Mouse (Mus musculus) MEL (cell line): Measurements from ENCODE around the gene Cirbp. TPM values are rescaled to one million over a fixed set of nuclear protein-coding genes. Genes with fewer than 3 reads are reported as not detected.

Experiments
- DNase-seq: peaks from one replicate; pipeline ENCODE4 v3.0.0; 2011; ENCODE audit warnings: low read depth, low spot score
- H3K27ac ChIP-seq: 2 replicates; pipeline ENCODE4 v1.5.1; 2012; ENCODE audit warnings: low read depth, mild to moderate bottlenecking, control low read depth, low read length, moderate library complexity; ENCODE audit not compliant: control insufficient read depth
- H3K27me3 ChIP-seq, 2 experiments: fragments of 150-350 bp in 1 of 2; sonication (generic) in 1 of 2; 2 replicates each; pipeline ENCODE4 v1.6.1; 2012; ENCODE audit warnings: low read length in 2 of 2, mild to moderate bottlenecking in 2 of 2, improper control_type of control experiment in 1 of 2, moderate library complexity in 1 of 2; ENCODE audit not compliant: insufficient read depth in 2 of 2, control insufficient read depth in 1 of 2
- H3K36me3 ChIP-seq, 2 experiments: 2 replicates each; pipeline ENCODE4 v1.6.1; 2012 to 2014; ENCODE audit warnings: low read length in 2 of 2, improper control_type of control experiment in 1 of 2, inconsistent platforms in 1 of 2, mild to moderate bottlenecking in 1 of 2; ENCODE audit not compliant: insufficient read depth in 2 of 2, control insufficient read depth in 1 of 2
- H3K4me1 ChIP-seq, 2 experiments: fragments of 150-350 bp in 1 of 2; sonication (generic) in 1 of 2; 2 replicates each; pipeline ENCODE4 v1.6.1; 2012; ENCODE audit warnings: low read length in 2 of 2, improper control_type of control experiment in 1 of 2, mild to moderate bottlenecking in 1 of 2; ENCODE audit not compliant: insufficient read depth in 2 of 2, control insufficient read depth in 1 of 2
- H3K4me3 ChIP-seq, 2 experiments: fragments of 150-350 bp in 1 of 2; sonication (generic) in 1 of 2; 2 replicates each; pipeline ENCODE4 v1.5.1; 2012; ENCODE audit warnings: low read depth in 2 of 2, low read length in 2 of 2, mild to moderate bottlenecking in 2 of 2, moderate library complexity in 2 of 2, control low read depth in 1 of 2, improper control_type of control experiment in 1 of 2; ENCODE audit not compliant: control insufficient read depth in 1 of 2, insufficient read depth in 1 of 2
- H3K79me2 ChIP-seq: 2 replicates; pipeline ENCODE4 v1.6.1; 2012; ENCODE audit warnings: mild to moderate bottlenecking, low read length, moderate library complexity; ENCODE audit not compliant: control insufficient read depth, poor library complexity, insufficient read depth
- H3K9ac ChIP-seq: 2 replicates; pipeline ENCODE4 v1.6.1; 2012; ENCODE audit warnings: low read depth, mild to moderate bottlenecking, control low read depth, low read length, moderate library complexity; ENCODE audit not compliant: control insufficient read depth, poor library complexity, severe bottlenecking
- H3K9me3 ChIP-seq: fragments of 150-350 bp; sonication (generic); replicated peaks from 2 replicates; pipeline ENCODE4 v1.6.1; 2012; ENCODE audit warnings: mild to moderate bottlenecking, low read length, improper control_type of control experiment, moderate library complexity; ENCODE audit not compliant: insufficient read depth
- BHLHE40 ChIP-seq: IDR thresholded peaks from 2 replicates; pipeline ENCODE4 v1.6.1; 2012; ENCODE audit warnings: low read depth, mild to moderate bottlenecking, inconsistent platforms, low read length, improper control_type of control experiment, borderline replicate concordance
- CHD1 ChIP-seq: IDR thresholded peaks from 2 replicates; pipeline ENCODE4 v1.6.1; 2012; ENCODE audit warnings: low read depth, mild to moderate bottlenecking, inconsistent platforms, low read length, improper control_type of control experiment
- CHD2 ChIP-seq: IDR thresholded peaks from 2 replicates; pipeline ENCODE4 v1.6.1; 2011; ENCODE audit warnings: low read length, improper control_type of control experiment
- CTCF ChIP-seq, 3 experiments: IDR thresholded peaks in 2 of 3; conservative IDR thresholded peaks in 1 of 3; 2 replicates each; pipeline ENCODE4 v1.5.1; 2011 to 2012; ENCODE audit warnings: low read length in 3 of 3, low read depth in 2 of 3, mild to moderate bottlenecking in 2 of 3, improper control_type of control experiment in 1 of 3, inconsistent platforms in 1 of 3, mixed read lengths in 1 of 3, moderate library complexity in 1 of 3; ENCODE audit not compliant: control insufficient read depth in 1 of 3, insufficient read depth in 1 of 3, poor library complexity in 1 of 3, severe bottlenecking in 1 of 3
- E2F4 ChIP-seq: IDR thresholded peaks from 2 replicates; pipeline ENCODE4 v1.6.1; 2011; ENCODE audit warnings: low read depth, low read length, improper control_type of control experiment, borderline replicate concordance
- ELF1 ChIP-seq: IDR thresholded peaks from 2 replicates; pipeline ENCODE4 v1.6.1; 2014; ENCODE audit warnings: low read depth, mild to moderate bottlenecking, inconsistent platforms, low read length, improper control_type of control experiment, moderate library complexity
- EP300 ChIP-seq, 2 experiments: IDR thresholded peaks; 2 replicates each; pipeline ENCODE4 v1.6.1; 2011; ENCODE audit warnings: improper control_type of control experiment in 2 of 2, low read length in 2 of 2, low read depth in 1 of 2, mild to moderate bottlenecking in 1 of 2
- ETS1 ChIP-seq: IDR thresholded peaks from 2 replicates; pipeline ENCODE4 v1.6.1; 2012; ENCODE audit warnings: low read depth, mild to moderate bottlenecking, inconsistent platforms, low read length, improper control_type of control experiment, moderate library complexity
- HCFC1 ChIP-seq: IDR thresholded peaks from 2 replicates; pipeline ENCODE4 v1.6.1; 2012; ENCODE audit warnings: low read depth, mild to moderate bottlenecking, inconsistent platforms, low read length, improper control_type of control experiment, moderate library complexity
- JUND ChIP-seq: IDR thresholded peaks from 2 replicates; pipeline ENCODE4 v1.6.1; 2011; ENCODE audit warnings: low read depth, mild to moderate bottlenecking, improper control_type of control experiment, low read length
- KAT2A ChIP-seq: conservative IDR thresholded peaks from 2 replicates; pipeline ENCODE4 v1.6.1; 2012; ENCODE audit warnings: low read depth, low read length, improper control_type of control experiment, inconsistent platforms
- MAFK ChIP-seq: IDR thresholded peaks from 2 replicates; pipeline ENCODE4 v1.6.1; 2011; ENCODE audit warnings: low read depth, mild to moderate bottlenecking, low read length, improper control_type of control experiment, borderline replicate concordance
- MAX ChIP-seq: IDR thresholded peaks from 2 replicates; pipeline ENCODE4 v1.6.1; 2011; ENCODE audit warnings: low read length, improper control_type of control experiment
- MAZ ChIP-seq: IDR thresholded peaks from 2 replicates; pipeline ENCODE4 v1.6.1; 2012; ENCODE audit warnings: low read depth, mild to moderate bottlenecking, inconsistent platforms, low read length, improper control_type of control experiment
- MEF2A ChIP-seq: IDR thresholded peaks from 2 replicates; pipeline ENCODE4 v1.6.1; 2014; ENCODE audit warnings: low read depth, mild to moderate bottlenecking, inconsistent platforms, low read length, improper control_type of control experiment; ENCODE audit not compliant: poor library complexity, insufficient replicate concordance, severe bottlenecking; ENCODE audit errors: extremely low read depth
- MXI1 ChIP-seq: IDR thresholded peaks from 2 replicates; pipeline ENCODE4 v1.6.1; 2011; ENCODE audit warnings: mild to moderate bottlenecking, low read depth, low read length, improper control_type of control experiment
- MYB ChIP-seq: IDR thresholded peaks from 2 replicates; pipeline ENCODE4 v1.6.1; 2011; ENCODE audit warnings: mild to moderate bottlenecking, low read depth, low read length, improper control_type of control experiment
- MYC ChIP-seq: IDR thresholded peaks from 2 replicates; pipeline ENCODE4 v1.6.1; 2011; ENCODE audit warnings: low read depth, mild to moderate bottlenecking, low read length, improper control_type of control experiment, moderate library complexity
- NELFE ChIP-seq: IDR thresholded peaks from 2 replicates; pipeline ENCODE4 v1.6.1; 2011; ENCODE audit warnings: low read depth, low read length, improper control_type of control experiment
- NRF1 ChIP-seq: IDR thresholded peaks from 2 replicates; pipeline ENCODE4 v1.6.1; 2014; ENCODE audit warnings: low read depth, mild to moderate bottlenecking, inconsistent platforms, low read length, improper control_type of control experiment, moderate library complexity; ENCODE audit not compliant: poor library complexity, insufficient read depth, severe bottlenecking
- POLR2A ChIP-seq, 2 experiments: IDR thresholded peaks; 2 replicates each; pipeline ENCODE4 v1.6.1; 2011 to 2012; ENCODE audit warnings: low read length in 2 of 2, mild to moderate bottlenecking in 2 of 2, control low read depth in 1 of 2, improper control_type of control experiment in 1 of 2, low read depth in 1 of 2, moderate library complexity in 1 of 2; ENCODE audit not compliant: control insufficient read depth in 1 of 2, insufficient read depth in 1 of 2, poor library complexity in 1 of 2
- POLR2AphosphoS2 ChIP-seq: IDR thresholded peaks from 2 replicates; pipeline ENCODE4 v1.6.1; 2011; ENCODE audit warnings: low read length, improper control_type of control experiment
- POLR2AphosphoS5 ChIP-seq: IDR thresholded peaks from 2 replicates; pipeline ENCODE4 v1.6.1; 2012; ENCODE audit warnings: low read depth, borderline replicate concordance, mild to moderate bottlenecking, inconsistent platforms, low read length, moderate library complexity, mixed read lengths
- RAD21 ChIP-seq: IDR thresholded peaks from 2 replicates; pipeline ENCODE4 v1.6.1; 2011; ENCODE audit warnings: mild to moderate bottlenecking, low read depth, low read length, improper control_type of control experiment
- SIN3A ChIP-seq: IDR thresholded peaks from 2 replicates; pipeline ENCODE4 v1.6.1; 2012; ENCODE audit warnings: low read length, improper control_type of control experiment, inconsistent platforms
- SMC3 ChIP-seq: IDR thresholded peaks from 2 replicates; pipeline ENCODE4 v1.6.1; 2011; ENCODE audit warnings: low read depth, low read length, improper control_type of control experiment
- TAL1 ChIP-seq: IDR thresholded peaks from 2 replicates; pipeline ENCODE4 v1.6.1; 2012; ENCODE audit warnings: mild to moderate bottlenecking, inconsistent platforms, low read length, moderate library complexity, mixed read lengths
- TBP ChIP-seq: IDR thresholded peaks from 2 replicates; pipeline ENCODE4 v1.8.0; 2011; ENCODE audit warnings: low read depth, low read length, improper control_type of control experiment
- TCF12 ChIP-seq: IDR thresholded peaks from 2 replicates; pipeline ENCODE4 v1.6.1; 2014; ENCODE audit warnings: low read depth, mild to moderate bottlenecking, inconsistent platforms, low read length, improper control_type of control experiment, moderate library complexity
- USF1 ChIP-seq: IDR thresholded peaks from 2 replicates; pipeline ENCODE4 v1.6.1; 2014; ENCODE audit warnings: low read depth, mild to moderate bottlenecking, inconsistent platforms, low read length, improper control_type of control experiment, moderate library complexity
- USF2 ChIP-seq, 2 experiments: IDR thresholded peaks; 2 replicates each; pipeline ENCODE4 v1.6.1; 2011 to 2012; ENCODE audit warnings: improper control_type of control experiment in 2 of 2, low read length in 2 of 2, borderline replicate concordance in 1 of 2, inconsistent platforms in 1 of 2, low read depth in 1 of 2, mild to moderate bottlenecking in 1 of 2; ENCODE audit not compliant: insufficient read depth in 1 of 2
- ZKSCAN1 ChIP-seq: IDR thresholded peaks from 2 replicates; pipeline ENCODE4 v1.6.1; 2012; ENCODE audit warnings: low read depth, mild to moderate bottlenecking, inconsistent platforms, low read length, improper control_type of control experiment, moderate library complexity
- ZNF384 ChIP-seq: IDR thresholded peaks from 2 replicates; pipeline ENCODE4 v1.6.1; 2012; ENCODE audit warnings: low read depth, mild to moderate bottlenecking, inconsistent platforms, low read length, improper control_type of control experiment
- polyA plus RNA-seq, 2 experiments: library from polyadenylated mRNA; stranded (reverse) in 1 of 2; unstranded in 1 of 2; fragments of >175 nt in 1 of 2; fragments of >200 nt in 1 of 2; gene quantifications; 2 replicates each; pipeline versions ENCODE4 v1.2.1 to v1.2.4; 2012; ENCODE audit warnings: low replicate concordance in 2 of 2, low read depth in 1 of 2; ENCODE audit not compliant: insufficient read length in 2 of 2, insufficient read depth in 1 of 2, missing spikeins in 1 of 2
- total RNA-seq: library from RNA; depleted of rRNA; stranded (reverse); fragments of 300-350 nt; gene quantifications from 2 replicates; pipeline ENCODE4 v1.2.3, GENCODE M21; 2012

The Cirbp gene
- total and polyA plus RNA-seq, 3 experiments, result 21.2 to 56.6 TPM; not detected in 1

DNA sequence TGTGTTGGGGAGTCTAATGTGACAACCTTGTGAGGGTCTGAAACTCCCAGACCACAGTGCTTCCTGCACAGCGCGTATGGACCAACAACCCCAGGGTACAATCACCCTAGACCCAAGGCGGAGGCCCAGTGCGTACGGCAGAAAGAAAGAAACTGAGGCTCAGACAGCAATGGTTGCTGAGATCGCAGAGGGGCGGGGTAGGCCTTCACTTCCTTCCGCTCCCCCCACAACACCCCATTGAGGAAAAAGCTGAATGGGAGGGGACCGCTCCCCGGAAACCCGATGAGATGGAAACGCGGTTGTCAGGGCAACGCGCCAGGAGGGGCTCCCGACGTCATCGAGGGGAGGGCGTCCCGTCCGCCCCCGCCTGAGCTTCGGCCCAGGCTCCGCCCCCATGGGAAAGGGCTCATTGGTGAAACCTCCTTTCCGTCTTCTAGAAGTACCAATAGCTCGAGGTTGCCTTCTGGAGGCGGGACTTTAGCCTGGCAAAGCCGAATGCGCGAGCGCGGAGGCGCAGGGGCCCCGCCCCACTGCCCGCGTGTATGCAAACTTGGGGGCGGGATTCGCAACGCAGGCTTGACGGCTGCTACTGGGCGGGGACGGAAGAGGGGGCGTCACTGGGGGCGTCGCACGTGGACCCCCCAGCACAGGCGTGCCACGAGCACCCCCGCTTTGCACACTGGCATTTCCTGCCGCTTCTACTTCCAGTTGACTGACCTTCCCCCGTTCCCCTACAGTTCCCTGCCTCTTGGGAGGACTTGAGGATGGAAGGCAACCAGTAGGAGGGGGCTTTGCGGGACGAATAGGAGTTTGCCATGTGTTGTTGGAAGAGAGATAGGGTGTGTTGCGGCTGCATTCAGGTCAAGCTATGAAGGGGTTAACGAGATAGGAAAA lies 6.0 kb upstream of the Cirbp start:
- TF ChIP-seq KAT2A, result peak; percentile 7; the same call in 1 of the 2 replicates
- TF ChIP-seq TAL1, result no peak
- peak; percentile 72 for TF ChIP-seq ETS1
- TF ChIP-seq SIN3A, result peak; percentile 86
- TF ChIP-seq MAX, result peak; percentile 92
- TF ChIP-seq MXI1, result peak; percentile 97
- peak; percentile 73 for TF ChIP-seq CHD2
- TF ChIP-seq MYB, result no peak
- no peak for TF ChIP-seq MAFK
- no peak for TF ChIP-seq USF2 (IDR thresholded peaks at IDR 0.05; ENCODE audit: borderline replicate concordance in 1 of 2, insufficient read depth in 1 of 2, low read depth in 1 of 2, low read length in 2 of 2)
- no peak for TF ChIP-seq RAD21
- TF ChIP-seq MEF2A, result 0 out of 2 replicates have a peak, but pooled peaks have one; percentile 1
- TF ChIP-seq ZNF384, result no peak
- peak; percentile 64 for TF ChIP-seq TBP
- no peak for TF ChIP-seq CTCF (IDR thresholded peaks at IDR 0.05 in 2 of 3, conservative IDR thresholded peaks at IDR 0.05 in 1 of 3; ENCODE audit: control insufficient read depth in 1 of 3, insufficient read depth in 1 of 3, low read depth in 2 of 3, low read length in 3 of 3, poor library complexity in 1 of 3, severe bottlenecking in 1 of 3)
- TF ChIP-seq BHLHE40, result peak; percentile 83
- 0 out of 2 replicates have a peak, but pooled peaks have one; percentile 41 for TF ChIP-seq TCF12
- TF ChIP-seq ELF1, result peak; percentile 88
- peak; percentile 84 for TF ChIP-seq NELFE
- no peak; the same call in 1 of the 2 replicates for TF ChIP-seq SMC3
- TF ChIP-seq ZKSCAN1, result no peak
- no peak for TF ChIP-seq POLR2AphosphoS5
- TF ChIP-seq POLR2A (IDR thresholded peaks at IDR 0.05; ENCODE audit: control insufficient read depth in 1 of 2, insufficient read depth in 1 of 2, low read depth in 1 of 2, low read length in 2 of 2, poor library complexity in 1 of 2), result peak; percentile 42 to 68; a peak in 2 of 4 replicates
- peak; percentile 99 for TF ChIP-seq MAZ
- peak; percentile 50 for TF ChIP-seq USF1
- TF ChIP-seq E2F4, result no peak
- TF ChIP-seq JUND, result no peak
- TF ChIP-seq HCFC1, result peak; percentile 79
- TF ChIP-seq NRF1, result peak; percentile 84
- TF ChIP-seq POLR2AphosphoS2, result no peak; the same call in 1 of the 2 replicates
- TF ChIP-seq EP300 (IDR thresholded peaks at IDR 0.05; ENCODE audit: low read depth in 1 of 2, low read length in 2 of 2), result peak in 1 of 2 experiments; percentile 44; a peak in 2 of 4 replicates
- TF ChIP-seq MYC, result peak; percentile 96
- no peak for TF ChIP-seq CHD1

More for the DNA sequence above, 6.0 kb upstream of the Cirbp start:
- Histone ChIP-seq H3K27me3 (no peaks in the 10 kb centered on the region), H3K4me3 (peak overlapping the region; percentile 58 to 61), H3K27ac (peak overlapping the region; percentile 93), H3K9me3 (no peaks in the 10 kb centered on the region), H3K4me1 (peaks cover 6 to 37% of the 10 kb centered on the region in 2 experiments; a peak in 3 of 4 replicates), H3K36me3 (peaks cover 0 to 21% of the 10 kb centered on the region in 2 experiments; a peak in 2 of 4 replicates), H3K9ac (peak overlapping the region; percentile 74), H3K79me2 (no peaks in the 10 kb centered on the region; the same call in 1 of the 2 replicates)
- DNase-seq, result peak; percentile 99
